Mouse (Mus musculus) liver, postnatal 0 days (tissue): ENCODE results near the gene Tmem169.

Experiments
- CTCF ChIP-seq: sonication (generic); IDR thresholded peaks from 2 replicates; pipeline ENCODE4 v1.5.1; 2016; ENCODE audit warnings: antibody characterized with exemption, low read depth
- EP300 ChIP-seq: IDR thresholded peaks from 2 replicates; pipeline ENCODE4 v1.6.1; 2016; ENCODE audit warnings: antibody characterized with exemption, low read depth, mild to moderate bottlenecking

- TF ChIP-seq CTCF (no peak), EP300 (no peak)
Measured at GRCm38 (mm10) chr1:72301845-72302244, 17.7 kb downstream of the Tmem169 start.
